8 mouse cellular contexts compared by ENCODE assay signal in the genomic region with DNA sequence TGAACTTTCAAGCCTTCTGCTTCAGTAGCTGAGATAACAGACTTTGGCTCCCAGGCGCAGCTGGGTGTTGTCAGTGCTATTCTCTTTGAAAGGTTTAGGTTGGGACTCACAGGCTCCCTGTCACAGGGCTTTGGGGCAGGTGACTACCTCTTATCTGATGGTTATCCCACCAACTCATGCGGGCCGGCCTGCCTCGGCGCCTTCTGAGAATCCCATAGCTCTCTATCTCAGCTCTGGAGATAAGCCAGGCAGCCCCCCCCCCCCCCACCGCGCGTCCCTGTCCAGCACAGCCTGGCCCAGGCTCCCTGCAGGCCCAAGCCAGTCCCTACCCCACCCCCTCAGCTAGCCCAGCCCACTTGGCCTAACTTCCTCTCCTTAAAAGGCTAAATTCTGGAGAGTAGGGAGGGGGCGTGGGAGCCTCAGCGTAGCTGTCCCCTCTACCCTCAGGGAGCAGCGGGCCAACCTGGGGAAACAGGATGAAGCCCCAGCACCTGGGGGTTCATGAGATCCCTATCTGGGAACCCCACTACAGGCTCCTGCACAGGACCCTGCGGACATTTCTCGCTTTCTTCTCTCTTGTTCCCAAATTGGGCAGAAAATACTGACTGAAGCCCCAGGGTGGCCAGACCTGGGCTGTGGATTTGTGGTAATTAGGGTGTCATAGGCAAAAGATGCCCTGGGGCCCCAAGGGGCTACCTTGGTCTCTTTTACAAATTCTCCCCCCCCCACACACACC. TPM values are rescaled to one million over a fixed set of nuclear protein-coding genes. Genes with fewer than 3 reads are reported as not detected.
DNase-seq lines count a peak whose midpoint lies in the region; ATAC-seq and TF ChIP-seq lines count a peak whose summit lies in the region.

No protein-coding gene starts in this region.

- no peak for TF ChIP-seq POLR2A in kidney, adult 2 months (IDR thresholded peaks at IDR 0.05; ENCODE audit: low read depth, low read length)
- no peak for TF ChIP-seq POLR2A in heart, adult 2 months (IDR thresholded peaks at IDR 0.05; ENCODE audit: insufficient read depth, low read depth, low read length)

- no peaks in the 10 kb centered on the region for H3K4me1 ChIP-seq in kidney, adult 2 months (ENCODE audit: control insufficient read depth, insufficient read depth, low read length)
- H3K4me1 ChIP-seq in heart, adult 2 months (ENCODE audit: control insufficient read depth, insufficient read depth, low read length), result peaks cover 10% of the 10 kb centered on the region
- peaks cover 46% of the 10 kb centered on the region for H3K4me1 ChIP-seq in kidney, embryonic 15.5 days

- TF ChIP-seq EP300 in heart, adult 2 months (IDR thresholded peaks at IDR 0.05; ENCODE audit: insufficient read depth, low read depth, low read length), result no peak

- intact Hi-C loops in heart, adult 2 months (cut with DNase I), result no loop called here

- TF ChIP-seq CTCF in kidney, adult 2 months (conservative IDR thresholded peaks at IDR 0.05; ENCODE audit: insufficient read depth, insufficient read length, low read depth, low read length), result no peak
- TF ChIP-seq CTCF in heart, adult 2 months (IDR thresholded peaks at IDR 0.05), result no peak

- H3K27me3 ChIP-seq in kidney, adult 2 months (replicated peaks; ENCODE audit: control insufficient read depth, insufficient read depth, low read length), result no peaks in the 10 kb centered on the region
- no peaks in the 10 kb centered on the region for H3K27me3 ChIP-seq in heart, adult 2 months (ENCODE audit: control insufficient read depth, insufficient read depth, low read length)
- H3K27me3 ChIP-seq in kidney, embryonic 15.5 days, result no peaks in the 10 kb centered on the region

- H3K9ac ChIP-seq in heart, adult 2 months (ENCODE audit: low read depth, low read length), result peak overlapping the region; percentile 12; the same call in 1 of the 2 replicates
- H3K9ac ChIP-seq in kidney, embryonic 15.5 days, result no peak overlapping the region

- H3K4me2 ChIP-seq in kidney, embryonic 15.5 days, result peak overlapping the region; percentile 26

- H3K36me3 ChIP-seq in kidney, adult 2 months (ENCODE audit: control insufficient read depth, insufficient read depth, low read length), result no peaks in the 10 kb centered on the region
- no peaks in the 10 kb centered on the region for H3K36me3 ChIP-seq in heart, adult 2 months (ENCODE audit: control insufficient read depth, insufficient read depth, low read length)
- H3K36me3 ChIP-seq in kidney, embryonic 15.5 days, result no peaks in the 10 kb centered on the region

- ATAC-seq in kidney, embryonic 15.5 days (replicated peaks; ENCODE audit: low FRiP score), result peak; percentile 81

- peak overlapping the region; percentile 2; the same call in 1 of the 2 replicates for H3K27ac ChIP-seq in kidney, adult 2 months (ENCODE audit: insufficient read depth, low read depth, low read length)
- peak overlapping the region; percentile 84 for H3K27ac ChIP-seq in heart, adult 2 months
- H3K27ac ChIP-seq in kidney, embryonic 15.5 days, result peak overlapping the region; percentile 84

- peak; percentile 66 for DNase-seq in kidney, adult 2 months
- no peak for DNase-seq in kidney, adult 9 months
- peak; percentile 28 for DNase-seq in T-cell, adult 2 months (ENCODE audit: low spot score)
- DNase-seq in heart, adult 2 months, result peak; percentile 73 to 80
- peak; percentile 69 for DNase-seq in lung, postnatal 14 days
- DNase-seq in thymus, postnatal 4 days, result peak; percentile 54
- DNase-seq in cerebellum, adult 11 months, result no peak

- H3K9me3 ChIP-seq in kidney, embryonic 15.5 days (replicated peaks), result no peaks in the 10 kb centered on the region

- 52% methylated on average over 13 of the region's 13 CpGs for WGBS in kidney, adult 2 months
- 19% methylated on average over 13 of the region's 13 CpGs for WGBS in heart, adult 2 months
- WGBS in kidney, embryonic 15.5 days, result 16% methylated on average over 13 of the region's 13 CpGs

- H3K79me2 ChIP-seq in heart, adult 2 months (replicated peaks; ENCODE audit: control insufficient read depth, insufficient read depth, low read length), result no peaks in the 10 kb centered on the region

- H3K4me3 ChIP-seq in kidney, adult 2 months (ENCODE audit: insufficient read depth, low read depth, low read length), result no peak overlapping the region
- H3K4me3 ChIP-seq in heart, adult 2 months, result no peak overlapping the region
- 0 out of 2 replicates have a peak overlapping the region, but pooled peaks have one; percentile 2 for H3K4me3 ChIP-seq in kidney, embryonic 15.5 days (replicated peaks)

RNA-seq across cellular contexts. Expression of gene Actb, which starts 19.8 kb away (rescaled TPM):
- 2,111 and 2,511 TPM in 2 replicates for polyA plus RNA-seq in kidney, adult 2 months (2012; rRNA removed)
- total RNA-seq in heart, adult 2 months (2021), result 100 to 1,000 TPM; 679 to 987 TPM
- 1,148 and 1,181 TPM in 2 replicates for polyA plus RNA-seq in heart, adult 2 months (2012; rRNA removed)
- polyA plus RNA-seq in kidney, embryonic 15.5 days (2015; fragmentation: Nextera tagmentation; extraction: Ambion mirVana), result 14,718 and 15,443 TPM in 2 replicates

RNA-seq across cellular contexts. Expression of gene Fbxl18, which starts 31.2 kb away (rescaled TPM):
- polyA plus RNA-seq in kidney, adult 2 months (2012; rRNA removed), result 11.5 and 17.2 TPM in 2 replicates
- 1 to 10 TPM; 4.0 to 4.5 TPM for total RNA-seq in heart, adult 2 months (2021)
- 6.9 and 7.6 TPM in 2 replicates for polyA plus RNA-seq in heart, adult 2 months (2012; rRNA removed)
- 16.7 and 17.8 TPM in 2 replicates for polyA plus RNA-seq in kidney, embryonic 15.5 days (2015; fragmentation: Nextera tagmentation; extraction: Ambion mirVana)

RNA-seq across cellular contexts. Expression of gene Fscn1, which starts 33.8 kb away (rescaled TPM):
- 23.1 and 28.5 TPM in 2 replicates for polyA plus RNA-seq in kidney, adult 2 months (2012; rRNA removed)
- total RNA-seq in heart, adult 2 months (2021), result 10 to 100 TPM; 18.7 to 22.5 TPM
- 37.0 and 47.7 TPM in 2 replicates for polyA plus RNA-seq in heart, adult 2 months (2012; rRNA removed)
- polyA plus RNA-seq in kidney, embryonic 15.5 days (2015; fragmentation: Nextera tagmentation; extraction: Ambion mirVana), result 320 and 348 TPM in 2 replicates

Comparison
In these comparisons a context has a peak if more than half of its experiments do, and no peak if none do; other contexts are left out.
1. DNase-seq: peak in kidney, adult 2 months (single experiment), T-cell, adult 2 months (single experiment), heart, adult 2 months (2 of 2), lung, postnatal 14 days (single experiment) and thymus, postnatal 4 days (single experiment); none in kidney, adult 9 months (single experiment) and cerebellum, adult 11 months (single experiment).
2. H3K27ac ChIP-seq: peak in every context shown above with its lines; median percentile 84 in heart, adult 2 months; 84 in kidney, embryonic 15.5 days; 2 in kidney, adult 2 months.